Mouse (Mus musculus) myocyte (in vitro differentiated cells): ENCODE measurements around the gene Supt4a. TPM values are rescaled to one million over a fixed set of nuclear protein-coding genes. Genes with fewer than 3 reads are reported as not detected.
A peak's percentile ranks its signal among the peaks of the same experiment; 100 is the strongest.

ENCODE experiments used
- H3K27me3 ChIP-seq: one replicate; pipeline ENCODE4 v1.6.1; 2011; ENCODE audit not compliant: control insufficient read depth, insufficient read depth, insufficient read length
- H3K36me3 ChIP-seq: one replicate; pipeline ENCODE4 v1.6.1; 2011; ENCODE audit not compliant: control insufficient read depth, insufficient read depth
- H3K4me2 ChIP-seq: one replicate; pipeline ENCODE4 v1.6.1; 2011; ENCODE audit warnings: low read depth, control low read depth
- H3K4me3 ChIP-seq: one replicate; pipeline ENCODE4 v1.5.1; 2011; ENCODE audit warnings: mild to moderate bottlenecking, control low read depth, moderate library complexity
- H3K79me2 ChIP-seq: one replicate; pipeline ENCODE4 v1.6.1; 2011; ENCODE audit not compliant: control insufficient read depth, insufficient read depth
- H3ac ChIP-seq: one replicate; pipeline ENCODE4 v1.6.1; 2011; ENCODE audit not compliant: control insufficient read depth, insufficient read length
- CEBPB ChIP-seq: IDR thresholded peaks from 2 replicates; pipeline ENCODE4 v1.6.1; 2011; ENCODE audit warnings: mild to moderate bottlenecking, moderate library complexity; ENCODE audit not compliant: poor library complexity, insufficient read depth, severe bottlenecking
- E2F4 ChIP-seq: IDR thresholded peaks from one replicate; pipeline ENCODE4 v1.6.1; 2011; ENCODE audit warnings: mild to moderate bottlenecking, control low read depth, moderate library complexity; ENCODE audit not compliant: insufficient read depth
- MAX ChIP-seq: IDR thresholded peaks from one replicate; pipeline ENCODE4 v1.6.1; 2011; ENCODE audit warnings: low read depth, mild to moderate bottlenecking, control low read depth
- MYOD1 ChIP-seq, 3 experiments: IDR thresholded peaks; one replicate each; pipeline ENCODE4 v1.6.1; 2011; ENCODE audit warnings: control low read depth in 2 of 3, low read depth in 2 of 3, mild to moderate bottlenecking in 2 of 3, moderate library complexity in 1 of 3; ENCODE audit not compliant: insufficient read length in 2 of 3, control insufficient read depth in 1 of 3
- MYOG ChIP-seq, 3 experiments: IDR thresholded peaks; one replicate each; pipeline ENCODE4 v1.6.1; 2011; ENCODE audit warnings: control low read depth in 2 of 3, low read depth in 2 of 3, mild to moderate bottlenecking in 2 of 3; ENCODE audit not compliant: insufficient read length in 2 of 3, control insufficient read depth in 1 of 3, insufficient read depth in 1 of 3
- POLR2A ChIP-seq: IDR thresholded peaks from one replicate; pipeline ENCODE4 v1.6.1; 2011; ENCODE audit warnings: low read depth, mild to moderate bottlenecking, control low read depth, moderate library complexity; ENCODE audit not compliant: insufficient read length
- POLR2AphosphoS2 ChIP-seq: IDR thresholded peaks from one replicate; pipeline ENCODE4 v1.6.1; 2011; ENCODE audit warnings: low read depth, control low read depth; ENCODE audit not compliant: insufficient read length
- REST ChIP-seq: IDR thresholded peaks from one replicate; pipeline ENCODE4 v1.6.1; 2011; ENCODE audit warnings: mild to moderate bottlenecking, control low read depth, moderate library complexity; ENCODE audit not compliant: insufficient read depth, insufficient read length
- SRF ChIP-seq: IDR thresholded peaks from one replicate; pipeline ENCODE4 v1.6.1; 2011; ENCODE audit warnings: low read depth; ENCODE audit not compliant: control insufficient read depth, insufficient read length
- TCF12 ChIP-seq: IDR thresholded peaks from one replicate; pipeline ENCODE4 v1.6.1; 2011; ENCODE audit warnings: mild to moderate bottlenecking, control low read depth; ENCODE audit not compliant: poor library complexity, insufficient read depth, severe bottlenecking
- TCF3 ChIP-seq: IDR thresholded peaks from one replicate; pipeline ENCODE4 v1.6.1; 2011; ENCODE audit warnings: low read depth, control low read depth; ENCODE audit not compliant: insufficient read length
- USF1 ChIP-seq: IDR thresholded peaks from one replicate; pipeline ENCODE4 v1.6.1; 2011; ENCODE audit warnings: low read depth, mild to moderate bottlenecking, control low read depth, moderate library complexity
- polyA plus RNA-seq: library from polyadenylated mRNA; unstranded; fragments of >200 nt; fragmentation: generic; extraction: Trizol; gene quantifications from one replicate; pipeline ENCODE4 v1.2.1, GENCODE M21; 2012; ENCODE audit warnings: missing spikeins

Supt4a gene
- polyA plus RNA-seq, 1 experiment = 159 TPM

- no peak overlapping the region for H3K4me3 ChIP-seq
- no peaks in the 10 kb centered on the region for H3K36me3 ChIP-seq
- H3K79me2 ChIP-seq = no peaks in the 10 kb centered on the region
- H3K27me3 ChIP-seq = peaks cover 40% of the 10 kb centered on the region
- H3ac ChIP-seq = no peak overlapping the region
- no peak overlapping the region for H3K4me2 ChIP-seq
- no peak for TF ChIP-seq MYOG (IDR thresholded peaks at IDR 0.05; ENCODE audit: control insufficient read depth in 1 of 3, insufficient read depth in 1 of 3, insufficient read length in 2 of 3, low read depth in 2 of 3)
- TF ChIP-seq POLR2AphosphoS2 = peak; percentile 45
Observed at GRCm38 (mm10) chr11:87759609-87760005, 22.3 kb downstream of the Supt4a start.

DNA sequence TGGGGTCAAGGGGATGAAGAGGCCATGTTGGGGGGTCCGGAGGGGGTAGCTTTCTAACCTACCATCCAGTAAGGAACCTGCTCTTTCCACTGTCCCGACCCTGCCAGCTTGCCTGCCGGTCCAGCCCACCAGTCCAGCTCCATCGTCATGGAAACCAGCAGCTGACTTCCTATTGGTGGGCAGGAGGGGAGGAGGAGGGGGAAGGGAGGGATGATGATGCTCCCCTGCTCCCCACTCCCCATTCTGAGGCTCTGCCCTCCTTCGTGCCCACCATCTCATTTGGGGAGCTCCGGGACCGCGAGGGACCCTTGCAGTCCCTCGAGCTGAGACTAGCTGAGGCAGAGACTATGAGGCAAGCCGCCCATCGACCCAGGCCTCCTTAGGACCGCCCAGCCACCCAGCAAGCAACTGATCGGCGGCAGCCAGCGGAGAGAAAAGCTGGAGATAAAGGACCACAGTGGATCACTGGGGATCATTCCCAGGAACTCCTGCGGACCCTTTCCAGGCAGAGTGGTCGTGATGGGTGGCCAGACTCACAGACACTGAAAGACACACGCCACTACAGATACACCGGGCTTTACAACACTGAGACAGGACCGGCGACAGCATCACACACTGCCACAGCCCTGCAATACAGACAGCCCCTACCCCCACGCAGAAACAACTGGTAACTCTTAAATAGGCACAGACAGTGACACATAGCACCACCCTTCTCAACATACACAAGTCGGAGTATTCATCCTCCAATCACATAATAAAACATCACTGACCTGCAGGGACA lies 23.1 kb downstream of the Supt4a start, which contains the start of gene Tspoap1:
Tspoap1 (plus strand) TSS at position 241 of the 781 bp plus-strand sequence.
- TF ChIP-seq E2F4 (no peak), POLR2AphosphoS2 (no peak), MAX (no peak), MYOD1 (IDR thresholded peaks at IDR 0.05; ENCODE audit: control insufficient read depth in 1 of 3, insufficient read length in 2 of 3, low read depth in 2 of 3) (no peak), MYOG (IDR thresholded peaks at IDR 0.05; ENCODE audit: control insufficient read depth in 1 of 3, insufficient read depth in 1 of 3, insufficient read length in 2 of 3, low read depth in 2 of 3) (no peak), REST (no peak), TCF3 (no peak), CEBPB (no peak), USF1 (no peak), POLR2A (no peak), TCF12 (no peak), SRF (no peak)
- Histone ChIP-seq H3ac (no peak within 1 kb of the TSS), H3K79me2 (no peaks in the 10 kb centered on the region), H3K4me3 (no peak within 1 kb of the TSS), H3K4me2 (no peak within 1 kb of the TSS), H3K36me3 (no peaks in the 10 kb centered on the region), H3K27me3 (peaks cover 48% of the 10 kb centered on the region)

DNA sequence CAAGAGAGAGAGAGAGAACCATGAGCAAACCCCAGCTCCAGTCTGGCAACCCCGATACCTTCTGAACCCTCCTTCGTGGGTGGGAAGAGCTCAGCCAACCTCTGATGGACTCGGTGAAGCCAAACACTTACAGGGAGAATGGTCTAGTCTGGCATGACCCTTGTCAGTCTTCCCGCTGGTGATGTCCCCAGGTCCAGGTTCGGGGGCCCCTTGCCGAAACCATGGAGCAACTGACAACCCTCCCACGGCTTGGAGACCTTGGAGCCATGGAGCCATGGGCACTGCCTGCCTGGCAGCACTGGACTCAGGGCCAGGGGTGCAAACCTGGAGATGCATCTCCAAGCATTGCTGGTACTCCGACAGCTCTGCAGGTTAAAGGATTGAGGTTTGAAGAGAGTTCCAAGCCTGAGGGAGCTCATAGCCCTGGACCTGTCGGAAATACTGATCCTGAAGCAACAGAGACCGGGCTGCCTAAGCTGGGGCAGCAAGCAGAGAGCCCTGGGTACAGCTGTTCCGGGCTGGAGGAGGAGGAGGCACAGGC lies 23.9 kb downstream of the Supt4a start:
- Histone ChIP-seq H3K4me3 (no peak overlapping the region), H3K27me3 (peaks cover 55% of the 10 kb centered on the region), H3K36me3 (no peaks in the 10 kb centered on the region), H3K4me2 (no peak overlapping the region), H3ac (no peak overlapping the region), H3K79me2 (no peaks in the 10 kb centered on the region)
- TF ChIP-seq TCF12 = no peak
- no peak for TF ChIP-seq USF1
- TF ChIP-seq MYOD1 (IDR thresholded peaks at IDR 0.05; ENCODE audit: control insufficient read depth in 1 of 3, insufficient read length in 2 of 3, low read depth in 2 of 3) = no peak
- no peak for TF ChIP-seq CEBPB
- no peak for TF ChIP-seq MYOG (IDR thresholded peaks at IDR 0.05; ENCODE audit: control insufficient read depth in 1 of 3, insufficient read depth in 1 of 3, insufficient read length in 2 of 3, low read depth in 2 of 3)
- no peak for TF ChIP-seq POLR2A
- TF ChIP-seq E2F4 = no peak

GRCm38 (mm10) chr11:87761806-87762701 lies 24.7 kb downstream of the Supt4a start:
- TF ChIP-seq SRF (no peak), CEBPB (no peak), MAX (no peak), E2F4 (no peak), USF1 (no peak), TCF12 (no peak), REST (no peak), POLR2A (no peak), POLR2AphosphoS2 (no peak), MYOD1 (IDR thresholded peaks at IDR 0.05; ENCODE audit: control insufficient read depth in 1 of 3, insufficient read length in 2 of 3, low read depth in 2 of 3) (no peak), MYOG (IDR thresholded peaks at IDR 0.05; ENCODE audit: control insufficient read depth in 1 of 3, insufficient read depth in 1 of 3, insufficient read length in 2 of 3, low read depth in 2 of 3) (no peak), TCF3 (no peak)
- Histone ChIP-seq H3K79me2 (no peaks in the 10 kb centered on the region), H3ac (no peak overlapping the region), H3K4me3 (no peak overlapping the region), H3K36me3 (no peaks in the 10 kb centered on the region), H3K27me3 (peaks cover 63% of the 10 kb centered on the region), H3K4me2 (no peak overlapping the region)
